Comparison of ENCODE assay signal across 8 mouse cellular contexts in the genomic region with DNA sequence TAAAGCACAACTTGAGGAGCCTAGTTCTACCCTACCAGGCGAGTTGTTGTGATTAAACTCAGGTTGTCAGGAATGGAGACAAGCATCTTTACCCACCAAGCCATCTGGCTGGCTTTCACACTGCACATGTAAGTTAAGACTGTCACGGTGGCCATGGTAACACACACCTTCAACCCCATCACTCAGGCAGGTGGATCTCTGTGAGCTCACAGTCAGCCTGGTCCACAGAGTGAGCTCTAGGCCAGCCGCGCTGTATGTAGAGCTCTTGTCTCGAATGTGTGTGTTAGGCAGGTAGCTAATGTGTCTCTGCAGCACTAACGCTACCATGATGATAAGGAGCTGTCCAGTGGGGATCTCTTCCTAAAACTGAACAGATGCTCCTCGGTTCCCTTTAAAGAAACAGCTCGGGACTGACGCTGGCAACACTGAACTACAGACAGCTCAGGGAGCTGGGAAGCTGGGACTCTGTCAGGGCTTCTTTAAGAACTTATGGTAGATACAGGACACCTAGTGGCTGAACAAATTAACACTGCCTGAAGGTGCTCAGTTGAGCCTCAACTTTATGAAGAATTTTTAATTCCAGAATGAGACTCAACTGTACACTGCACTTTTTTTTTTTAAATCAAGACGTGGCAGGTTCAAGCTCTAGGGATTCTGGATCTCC.
DNase-seq lines count a peak whose midpoint lies in the region; ATAC-seq and TF ChIP-seq lines count a peak whose summit lies in the region.

No protein-coding gene starts in this region.

- TF ChIP-seq RAD21 in MEL (IDR thresholded peaks at IDR 0.05; ENCODE audit: low read depth, low read length): peak; percentile 60

- TF ChIP-seq CTCF in MEL (IDR thresholded peaks at IDR 0.05 in 2 of 3, conservative IDR thresholded peaks at IDR 0.05 in 1 of 3; ENCODE audit: control insufficient read depth in 1 of 3, insufficient read depth in 1 of 3, low read depth in 2 of 3, low read length in 3 of 3, poor library complexity in 1 of 3, severe bottlenecking in 1 of 3): peak in 2 of 3 experiments; percentile 29 to 55; a peak in 3 of 6 replicates

- no peak for TF ChIP-seq EP300 in MEL (IDR thresholded peaks at IDR 0.05; ENCODE audit: low read depth in 1 of 2, low read length in 2 of 2)

- H3K79me2 ChIP-seq in MEL (ENCODE audit: control insufficient read depth, insufficient read depth, low read length, poor library complexity): no peaks in the 10 kb centered on the region

- H3K27ac ChIP-seq in heart, embryonic 11.5 days (ENCODE audit: low read depth, low read length): no peak overlapping the region
- no peak overlapping the region for H3K27ac ChIP-seq in MEL (ENCODE audit: control insufficient read depth, low read depth, low read length)

- no peak overlapping the region for H3K4me3 ChIP-seq in heart, embryonic 11.5 days (ENCODE audit: low read depth, low read length)
- no peak overlapping the region for H3K4me3 ChIP-seq in MEL (ENCODE audit: control insufficient read depth in 1 of 2, insufficient read depth in 1 of 2, low read depth in 2 of 2, low read length in 2 of 2)

- H3K27me3 ChIP-seq in heart, embryonic 11.5 days (ENCODE audit: control insufficient read depth, insufficient read depth, low read length): no peaks in the 10 kb centered on the region
- H3K27me3 ChIP-seq in MEL (ENCODE audit: control insufficient read depth in 1 of 2, insufficient read depth in 2 of 2, low read length in 2 of 2): no peaks in the 10 kb centered on the region

- peak; percentile 21 to 38 for DNase-seq in heart, adult 18-20 months
- peak; percentile 39 for DNase-seq in MEL (ENCODE audit: low read depth, low spot score)
- DNase-seq in cerebellum, postnatal 36 days: peak; percentile 11 to 43
- peak; percentile 7 to 39 for DNase-seq in heart, postnatal 14 days
- peak; percentile 18 to 30 for DNase-seq in left cerebral cortex, postnatal 10 days (ENCODE audit: extremely low spot score in 1 of 2, low spot score in 2 of 2)
- peak; percentile 48 for DNase-seq in right cerebral cortex, adult 2 months (ENCODE audit: low spot score in 2 of 2)

- no peak overlapping the region for H3K9ac ChIP-seq in heart, embryonic 11.5 days (ENCODE audit: low read depth, low read length)
- H3K9ac ChIP-seq in MEL (ENCODE audit: control insufficient read depth, low read depth, low read length, poor library complexity, severe bottlenecking): no peak overlapping the region

- WGBS in heart, embryonic 11.5 days (ENCODE audit: insufficient replicate concordance): 54% methylated on average over 10 of the region's 10 CpGs

- H3K4me1 ChIP-seq in heart, embryonic 11.5 days (ENCODE audit: control insufficient read depth, insufficient read depth, low read length): no peaks in the 10 kb centered on the region
- H3K4me1 ChIP-seq in MEL (ENCODE audit: control insufficient read depth in 1 of 2, insufficient read depth in 2 of 2, low read length in 2 of 2): peaks cover 0 to 2% of the 10 kb centered on the region in 2 experiments; a peak in 1 of 4 replicates

- no peak for ATAC-seq in heart, embryonic 11.5 days (replicated peaks; ENCODE audit: insufficient number of reproducible peaks, low FRiP score, low TSS enrichment)
- no peak for ATAC-seq in monocyte, adult 5-6 weeks (replicated peaks; ENCODE audit: insufficient number of reproducible peaks, low FRiP score, low TSS enrichment, poor library complexity, severe bottlenecking)

- no peak overlapping the region for H3K4me2 ChIP-seq in heart, embryonic 11.5 days

- intact Hi-C loops in heart, postnatal 14 days (cut with DNase I): loop anchor here (2.0 to 5.0 kb wide), 2 partner anchors 64 to 1539 kb away; no protein-coding TSS in a partner anchor
- intact Hi-C loops in left cerebral cortex, postnatal 10 days (cut with DNase I): no loop called here

- no peaks in the 10 kb centered on the region for H3K9me3 ChIP-seq in heart, embryonic 11.5 days (replicated peaks; ENCODE audit: control insufficient read depth, low read length)
- H3K9me3 ChIP-seq in MEL (replicated peaks; ENCODE audit: insufficient read depth, low read length): no peaks in the 10 kb centered on the region

- TF ChIP-seq POLR2A in MEL (IDR thresholded peaks at IDR 0.05; ENCODE audit: control insufficient read depth in 1 of 2, insufficient read depth in 1 of 2, low read depth in 1 of 2, low read length in 2 of 2, poor library complexity in 1 of 2): no peak

- no peaks in the 10 kb centered on the region for H3K36me3 ChIP-seq in heart, embryonic 11.5 days (ENCODE audit: control insufficient read depth, insufficient read depth, low read length)
- H3K36me3 ChIP-seq in MEL (ENCODE audit: control insufficient read depth in 1 of 2, insufficient read depth in 2 of 2, low read length in 2 of 2): no peaks in the 10 kb centered on the region; a peak in 1 of 4 replicates

TF ChIP-seq in MEL, 35 proteins besides CTCF, POLR2A, EP300 and RAD21:
- peak; percentile 32; the same call in 1 of the 2 replicates for TF ChIP-seq ZC3H11A (IDR thresholded peaks at IDR 0.05; ENCODE audit: low read depth, low read length)
- TF ChIP-seq SMC3 (IDR thresholded peaks at IDR 0.05; ENCODE audit: low read depth, low read length): peak; percentile 53
- TF ChIP-seq JUND (IDR thresholded peaks at IDR 0.05; ENCODE audit: low read depth, low read length): no peak
